Mouse (Mus musculus) kidney, postnatal 14 days (tissue): ENCODE results near the gene Knop1.

Experiments
- DNase-seq: peaks from one replicate; pipeline ENCODE4 v3.0.0; 2022; ENCODE audit warnings: mixed read lengths

Knop1 gene

DNA sequence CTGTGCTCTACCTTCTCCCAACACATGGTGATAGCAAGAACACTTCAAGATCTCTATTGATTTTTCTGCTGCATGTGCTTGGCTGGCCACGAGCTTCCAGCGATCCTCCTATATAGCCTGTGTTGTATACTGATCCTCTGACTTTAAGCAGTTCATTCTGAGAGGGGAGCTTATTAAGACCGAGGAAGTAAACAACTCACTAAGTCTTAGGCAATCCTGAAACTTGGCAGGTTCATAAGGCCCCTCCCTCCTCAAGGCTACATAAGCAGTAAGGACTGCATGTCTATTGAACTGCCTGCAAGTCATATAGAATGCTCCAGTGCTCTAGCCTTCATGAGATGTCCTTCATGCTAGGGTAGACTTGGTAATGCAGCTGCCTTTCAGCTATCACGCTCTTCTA is 9.7 kb downstream of the Knop1 start:
- no peak for DNase-seq

DNA sequence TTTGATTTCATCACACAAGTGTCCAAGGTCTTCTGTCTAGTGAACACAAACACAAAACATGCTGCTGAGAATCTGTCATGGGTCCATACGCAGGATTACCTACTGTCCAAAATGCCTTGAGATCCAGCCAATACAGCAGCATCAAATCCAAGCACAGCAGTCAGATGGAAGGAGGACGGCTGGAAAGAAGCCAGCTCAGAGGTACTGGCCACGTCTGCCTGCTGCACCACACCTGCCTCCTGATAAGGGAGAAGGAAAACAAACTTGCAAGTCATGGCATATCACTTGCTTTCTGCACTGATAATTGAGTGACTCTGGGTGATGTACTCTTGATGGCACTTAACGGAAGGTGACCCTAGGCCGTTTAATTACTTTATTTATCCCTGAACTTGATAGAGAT is 10.9 kb downstream of the Knop1 start:
- DNase-seq, result no peak

DNA sequence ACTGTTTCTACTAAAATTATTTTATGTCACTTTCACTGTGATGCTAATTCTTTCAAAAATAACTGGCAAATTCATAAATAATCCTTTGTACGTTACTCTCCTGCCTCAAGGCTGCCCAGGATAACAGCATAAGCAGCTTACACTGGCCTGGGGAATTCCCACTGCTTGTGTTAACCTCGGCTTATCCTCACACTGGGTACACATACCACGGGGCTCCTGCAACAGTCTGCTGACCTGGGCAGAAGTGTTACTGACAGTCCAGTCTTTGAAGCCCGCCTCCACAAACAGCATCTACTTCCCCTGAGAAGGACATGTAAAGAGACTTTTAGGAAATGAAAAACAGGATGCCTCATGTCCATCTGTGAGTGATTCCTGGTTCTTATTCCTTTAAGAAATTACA is 13.1 kb downstream of the Knop1 start:
- no peak for DNase-seq

DNA sequence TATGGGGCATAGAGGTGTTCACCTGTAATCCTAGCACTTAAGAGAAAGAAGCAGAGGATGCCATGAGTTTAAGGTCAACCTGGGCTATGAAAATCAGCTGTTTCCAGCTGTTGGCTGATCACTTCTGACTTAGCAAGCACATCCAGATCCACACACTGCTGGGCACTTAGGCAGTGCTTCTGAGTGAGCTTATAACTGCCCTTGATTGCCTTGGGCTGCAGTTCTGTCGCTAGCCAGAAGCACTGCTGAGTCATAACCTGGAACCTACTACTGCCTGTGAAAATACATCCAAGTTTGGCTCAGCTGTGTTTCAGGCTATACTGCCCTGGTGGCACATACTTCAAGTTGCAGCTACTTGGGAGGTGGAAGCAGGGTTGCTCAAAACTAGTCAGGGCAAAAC is 14.3 kb downstream of the Knop1 start:
- no peak for DNase-seq

DNA sequence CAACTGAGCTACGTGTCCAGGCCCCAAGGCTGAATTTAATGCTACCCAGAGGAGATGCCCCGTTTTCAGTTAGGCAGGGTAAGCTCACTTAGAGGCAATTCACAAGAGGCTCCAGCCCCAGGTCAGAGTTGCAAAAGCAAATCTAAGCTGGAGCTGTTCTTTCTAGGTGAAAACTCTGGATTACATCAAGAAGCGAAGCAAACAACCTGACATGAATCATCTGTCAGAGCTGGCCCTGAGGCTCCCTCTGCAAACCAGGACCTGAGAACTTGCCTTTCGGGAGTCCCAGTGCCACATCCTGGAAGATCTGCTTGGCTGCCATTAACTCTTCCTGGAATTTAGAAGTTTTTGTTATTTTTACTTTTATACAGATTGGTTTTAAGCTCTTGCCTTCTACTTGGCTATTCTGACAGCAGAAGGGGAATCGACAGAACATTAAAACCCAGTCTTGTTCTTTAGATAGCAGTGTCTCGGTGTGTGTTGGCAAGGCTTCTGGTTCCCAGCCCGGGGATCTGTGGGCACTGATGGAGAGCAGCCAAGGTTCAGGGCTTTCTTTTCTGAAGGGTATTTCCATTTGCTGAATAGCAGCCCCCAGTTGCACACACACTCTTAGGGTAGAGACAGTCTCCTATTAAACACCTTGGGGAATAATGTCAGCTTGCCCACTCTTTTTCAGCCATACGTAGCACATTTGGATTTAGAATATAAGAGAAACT is 14.9 kb downstream of the Knop1 start:
- no peak for DNase-seq

DNA sequence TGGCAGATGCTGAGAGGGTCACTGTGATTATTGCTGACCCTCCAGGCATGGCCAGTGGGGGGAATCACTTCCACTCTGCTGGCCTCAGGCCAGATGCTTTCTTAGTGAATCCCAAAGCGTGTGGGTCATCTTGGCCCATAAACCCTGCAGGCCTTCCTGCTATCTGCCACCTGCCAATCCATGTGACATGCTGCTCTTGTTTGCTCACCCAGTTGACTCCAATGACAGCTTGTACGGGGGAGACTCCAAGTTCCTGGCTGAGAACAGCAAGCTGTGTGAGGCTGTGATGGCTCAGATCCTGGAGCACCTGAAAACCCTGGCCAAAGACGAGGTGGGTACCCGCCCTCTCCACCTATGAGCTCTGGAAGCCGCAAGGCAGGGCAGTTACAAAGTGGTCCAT is 18.2 kb downstream of the Knop1 start:
- DNase-seq, result no peak

DNA sequence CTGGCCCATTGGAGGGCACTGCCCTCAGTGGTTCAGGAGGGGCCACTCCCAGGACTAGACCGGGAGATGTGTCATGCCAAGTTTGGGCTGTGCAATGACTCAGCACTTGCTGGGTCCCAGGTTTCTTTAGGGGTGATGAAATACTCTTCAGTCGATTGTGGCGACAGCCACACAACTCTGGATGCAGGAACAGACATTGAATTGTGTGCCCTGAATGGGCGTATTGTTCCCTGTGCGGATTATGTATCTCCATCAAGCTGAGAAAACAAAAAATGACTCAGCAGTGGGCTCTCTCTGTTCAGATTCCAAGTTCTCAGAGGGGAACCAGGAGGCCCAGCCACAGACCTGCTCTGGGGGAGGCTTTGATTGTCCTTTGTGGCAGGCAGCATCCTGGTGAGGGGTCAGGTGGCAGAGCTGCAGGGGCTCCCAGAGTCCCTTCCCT is 28.1 kb downstream of the Knop1 start:
- no peak for DNase-seq

DNA sequence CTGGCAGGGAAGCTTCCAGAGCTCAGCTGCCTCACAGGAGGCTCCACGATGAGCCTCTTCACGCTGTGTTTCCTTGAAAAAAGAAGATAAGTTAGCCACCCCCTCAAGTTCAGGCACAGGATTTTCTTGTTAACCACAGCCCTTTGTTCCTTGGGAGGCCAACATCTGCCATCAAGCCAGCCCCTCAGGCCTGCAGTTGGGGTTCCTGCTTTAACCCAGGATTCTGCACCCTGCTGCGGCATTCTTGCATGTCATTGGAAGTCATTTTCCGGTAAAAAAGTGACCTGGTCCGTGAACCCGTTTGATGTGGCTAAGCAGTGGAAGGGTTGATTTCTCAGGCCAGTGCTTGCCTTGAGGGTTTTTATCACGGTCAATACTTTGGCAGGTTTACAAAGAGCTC is 31.6 kb downstream of the Knop1 start:
- no peak for DNase-seq

DNA sequence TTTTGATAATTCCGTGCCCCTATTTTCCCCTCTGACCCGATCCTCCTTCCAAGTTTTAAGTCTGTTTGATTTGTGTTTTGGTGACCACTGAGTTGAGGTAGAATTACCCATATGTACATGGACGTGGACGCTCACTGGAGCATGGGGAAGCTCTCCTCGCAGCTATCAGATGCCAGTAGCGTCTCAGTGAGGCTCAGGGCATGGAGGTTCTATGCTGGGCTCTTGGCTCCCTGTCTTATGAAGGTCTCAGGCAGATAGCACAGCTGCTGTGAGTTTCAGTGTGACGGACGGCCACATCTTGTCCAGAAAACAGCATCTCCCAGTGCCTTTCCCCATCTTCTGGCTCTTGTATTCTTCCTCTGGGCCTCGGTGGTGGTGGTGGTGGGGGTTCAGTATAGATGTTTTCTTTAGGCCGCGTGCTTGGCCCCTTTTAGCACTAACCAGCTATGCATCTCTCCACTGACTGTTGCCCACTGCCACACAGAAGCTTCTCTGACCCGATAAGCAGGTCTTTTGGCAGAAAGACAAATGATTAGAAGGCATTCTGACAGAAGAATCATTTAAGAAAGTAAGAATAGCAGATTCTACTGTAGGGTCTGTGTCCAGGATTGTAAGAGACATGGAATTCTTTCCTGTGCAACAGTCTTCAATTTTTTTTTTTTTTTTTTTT is 34.0 kb downstream of the Knop1 start:
- DNase-seq, result no peak

DNA sequence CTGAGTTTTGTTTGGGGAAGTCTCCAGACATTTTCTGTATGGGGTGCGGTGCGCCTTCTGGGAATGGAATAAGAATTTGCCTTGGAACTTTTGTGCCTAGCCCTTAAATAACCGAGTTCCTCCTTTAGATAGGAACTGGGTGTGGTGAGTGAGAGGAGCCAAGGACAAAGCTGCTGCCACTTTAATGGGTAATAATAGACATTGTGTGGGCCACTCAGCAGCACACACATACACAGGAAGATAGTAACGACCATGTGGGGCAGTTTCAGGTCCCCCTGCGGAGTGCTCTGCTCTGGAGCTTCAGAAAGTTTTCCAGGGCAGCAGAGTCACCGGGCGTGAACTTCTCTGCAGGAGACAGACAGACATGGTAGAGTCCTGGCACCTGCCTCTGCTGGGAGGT is 34.7 kb downstream of the Knop1 start:
- peak; percentile 14 for DNase-seq

DNA sequence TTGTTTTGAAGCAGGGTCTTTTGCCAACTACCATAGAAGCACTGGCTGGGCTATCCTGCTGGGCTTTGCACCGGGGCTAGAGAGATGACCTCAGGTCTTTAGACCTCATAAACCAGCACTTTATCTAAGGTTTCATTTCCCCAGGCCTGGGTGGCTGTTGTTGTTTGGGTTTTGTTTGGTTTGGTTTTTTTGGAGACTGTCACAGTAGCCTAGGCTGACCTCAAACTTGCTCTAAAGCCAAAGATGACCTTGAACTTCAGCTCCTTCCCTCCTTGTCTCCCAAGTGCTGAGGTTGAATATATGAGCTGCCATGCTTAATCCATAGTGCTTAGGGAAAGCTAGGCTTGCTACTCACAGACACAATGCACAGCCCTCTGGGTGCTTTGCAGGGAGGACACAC is 36.4 kb downstream of the Knop1 start:
- DNase-seq, result no peak

DNA sequence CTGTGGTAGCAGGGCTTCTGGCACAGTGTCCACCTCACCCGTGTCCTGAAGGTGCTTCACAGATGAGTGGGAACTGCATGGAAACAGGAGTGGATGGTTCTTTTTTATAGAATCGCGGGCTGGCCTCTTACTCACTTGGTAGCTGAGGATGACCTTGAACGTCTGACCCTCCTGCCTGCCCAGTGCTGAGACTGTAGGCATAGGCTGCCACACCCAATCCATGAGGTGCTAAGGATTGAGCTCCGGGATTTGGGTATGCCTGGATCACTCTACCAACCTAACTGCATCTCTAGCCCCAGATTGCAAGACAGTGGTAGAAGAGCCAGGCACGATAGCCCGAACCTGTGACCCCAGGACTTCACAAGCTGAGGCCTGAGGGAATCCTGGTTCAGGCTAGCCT is 38.3 kb downstream of the Knop1 start:
- no peak for DNase-seq

DNA sequence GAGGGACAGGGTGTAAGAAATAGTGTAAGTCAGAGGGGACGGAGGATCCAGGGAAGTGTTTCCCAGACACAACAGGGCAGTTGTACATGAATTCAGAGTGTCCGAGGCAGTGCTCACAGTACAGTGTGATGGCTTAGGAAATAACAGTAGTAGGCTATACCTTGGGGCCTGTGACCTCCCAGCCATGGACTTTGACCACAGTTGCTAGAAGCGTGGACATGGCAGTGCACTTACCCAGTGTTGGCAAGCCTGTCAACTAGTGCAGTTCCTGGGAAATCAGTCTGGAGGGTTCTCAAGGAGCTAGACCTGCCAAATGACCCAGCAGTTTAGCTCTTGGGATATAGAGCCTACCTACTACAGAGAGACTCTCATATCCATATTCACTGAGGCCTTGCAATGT is 39.8 kb downstream of the Knop1 start:
- no peak for DNase-seq

DNA sequence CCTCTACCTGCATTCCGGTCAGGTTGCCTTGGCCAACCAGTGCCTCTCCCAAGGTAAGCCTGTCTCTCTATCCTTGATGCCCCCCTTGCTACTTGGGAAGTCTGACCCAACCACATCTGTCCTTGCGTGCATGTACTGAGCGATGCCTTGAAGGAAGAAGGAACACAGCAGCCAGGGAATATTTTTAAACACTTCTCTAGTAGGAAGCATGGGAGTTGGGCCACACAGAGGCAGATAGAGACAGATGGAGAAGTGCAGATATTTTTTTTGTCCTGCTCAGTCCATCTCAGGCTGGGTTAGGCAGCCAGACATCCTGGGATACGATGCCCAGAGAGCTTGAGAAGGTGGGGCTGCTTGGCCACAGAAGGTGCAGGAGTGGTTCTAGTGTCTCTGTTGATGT is 42.5 kb downstream of the Knop1 start:
- no peak for DNase-seq

DNA sequence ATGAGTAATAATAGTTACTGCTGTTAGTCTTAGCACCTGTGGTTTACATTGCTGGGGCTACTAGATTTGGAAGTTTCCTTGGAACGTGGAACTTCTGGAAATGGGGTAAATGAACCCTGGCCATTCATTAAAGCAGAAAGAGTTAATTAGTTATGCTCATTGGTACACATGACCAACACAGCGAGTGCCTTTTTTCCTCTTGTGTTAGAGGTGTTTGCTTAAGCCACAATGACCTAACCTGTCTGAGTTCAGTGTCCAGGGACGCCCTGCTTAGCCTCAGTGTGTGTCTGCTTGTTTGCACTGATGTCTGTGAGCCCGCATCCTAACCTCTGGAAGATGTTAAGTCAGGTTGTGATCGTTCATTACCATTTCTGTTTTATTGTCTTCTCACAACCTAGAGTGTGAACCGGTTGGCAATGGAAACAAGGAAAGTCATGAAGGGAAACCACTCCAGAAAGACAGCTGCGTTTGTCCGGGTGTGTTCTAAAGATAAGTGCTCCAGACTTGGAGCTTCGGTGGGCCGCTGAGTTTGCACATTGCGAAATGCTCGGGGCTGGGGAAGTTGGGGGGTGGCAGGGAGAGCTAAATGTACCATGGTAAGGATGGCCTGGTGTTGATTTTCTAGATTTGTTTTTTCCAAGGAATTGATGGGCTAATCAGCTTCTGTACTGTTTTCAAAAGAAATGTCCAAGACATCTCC is 44.5 kb downstream of the Knop1 start:
- DNase-seq, result no peak

DNA sequence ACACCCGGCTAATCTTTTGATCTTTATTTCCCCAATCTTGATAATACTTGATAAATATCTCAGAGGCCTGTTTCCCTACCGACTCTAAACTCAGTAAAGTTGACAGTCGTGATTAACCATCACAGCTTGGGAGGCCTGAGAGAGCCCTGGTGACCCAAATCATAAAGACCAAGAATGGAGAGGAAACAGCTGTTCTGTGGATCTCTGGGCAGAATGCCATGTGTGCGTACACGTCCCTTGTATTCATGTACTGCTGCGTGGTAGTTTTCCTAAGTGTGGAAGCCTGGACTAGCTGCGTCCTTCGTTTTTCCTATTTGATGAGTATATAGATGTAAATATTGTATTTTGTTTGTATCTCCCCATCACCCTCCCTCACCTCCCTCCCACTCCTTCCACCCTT is 48.2 kb downstream of the Knop1 start:
- DNase-seq, result peak; percentile 81

DNA sequence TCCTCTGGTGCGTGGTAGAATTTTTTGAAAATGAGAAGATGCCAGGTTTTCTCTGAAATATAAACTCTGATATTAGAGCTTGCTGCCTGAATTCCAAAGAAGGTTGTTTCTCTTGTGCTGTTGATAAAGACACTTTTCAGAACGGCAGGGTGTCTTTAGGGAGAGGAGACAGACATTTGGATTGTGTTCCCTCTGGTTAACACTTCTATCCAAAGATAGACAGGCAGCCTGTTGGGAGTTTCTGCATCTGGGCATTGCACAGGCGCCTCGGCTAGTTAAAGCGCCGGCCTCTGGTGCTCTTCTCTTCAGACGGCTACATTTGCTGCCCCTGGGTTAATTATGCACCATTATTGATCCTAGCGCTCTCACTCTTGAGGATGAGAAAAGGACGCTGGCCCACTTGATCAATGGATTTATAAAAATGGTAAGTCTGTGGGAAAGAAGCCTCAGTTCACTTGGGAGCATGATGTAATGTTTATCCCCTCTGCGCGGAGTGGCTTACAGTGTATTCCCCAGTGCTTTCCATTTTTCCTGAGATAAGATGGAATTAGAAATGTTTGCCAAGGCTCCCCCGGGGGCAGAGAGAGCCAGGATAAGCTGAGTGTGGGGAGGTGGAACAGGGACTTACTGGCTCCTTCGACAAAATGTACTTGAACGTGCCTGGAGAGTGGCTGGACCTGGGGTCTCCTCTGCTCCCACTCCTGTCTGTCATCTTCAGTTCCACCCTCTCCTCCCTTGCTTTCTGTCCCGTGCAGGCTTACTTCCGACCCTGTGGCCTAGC is 49.2 kb downstream of the Knop1 start:
- no peak for DNase-seq

DNA sequence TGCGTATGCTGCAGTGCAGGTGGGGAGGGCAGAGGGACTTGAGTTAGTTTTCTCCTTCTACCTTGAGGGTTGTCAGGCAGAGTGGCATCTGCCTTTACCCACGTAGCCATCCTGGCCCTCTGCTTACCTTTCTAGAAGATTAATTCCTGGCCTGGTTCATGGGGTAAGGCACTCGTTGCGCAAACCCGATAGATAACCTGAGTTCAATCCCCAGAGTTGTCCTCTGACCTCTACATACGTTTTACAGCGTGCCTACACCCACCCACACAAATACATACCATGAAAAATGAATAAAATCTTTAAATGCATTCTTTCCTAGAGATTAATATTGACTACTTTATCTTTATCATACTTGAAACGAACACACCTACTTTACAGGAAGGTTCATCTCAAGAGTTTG is 52.6 kb downstream of the Knop1 start:
- DNase-seq, result no peak

DNA sequence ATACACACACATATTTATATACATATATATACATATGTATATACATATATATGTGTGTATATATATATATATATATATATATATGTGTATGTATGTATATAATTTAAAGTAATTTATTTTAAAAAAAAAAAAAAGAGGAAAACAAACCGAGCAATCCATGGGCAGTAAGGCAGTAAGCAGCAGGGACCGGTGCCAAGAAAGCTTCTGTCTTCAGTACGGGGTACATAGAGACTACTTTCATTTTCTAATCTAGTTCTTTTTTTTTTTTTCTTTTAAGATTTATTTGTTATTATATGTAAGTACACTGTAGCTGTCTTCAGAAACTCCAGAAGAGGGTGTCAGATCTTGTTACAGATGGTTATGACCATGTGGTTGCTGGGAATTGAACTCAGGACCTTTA is 54.3 kb downstream of the Knop1 start:
- peak; percentile 37 for DNase-seq

DNA sequence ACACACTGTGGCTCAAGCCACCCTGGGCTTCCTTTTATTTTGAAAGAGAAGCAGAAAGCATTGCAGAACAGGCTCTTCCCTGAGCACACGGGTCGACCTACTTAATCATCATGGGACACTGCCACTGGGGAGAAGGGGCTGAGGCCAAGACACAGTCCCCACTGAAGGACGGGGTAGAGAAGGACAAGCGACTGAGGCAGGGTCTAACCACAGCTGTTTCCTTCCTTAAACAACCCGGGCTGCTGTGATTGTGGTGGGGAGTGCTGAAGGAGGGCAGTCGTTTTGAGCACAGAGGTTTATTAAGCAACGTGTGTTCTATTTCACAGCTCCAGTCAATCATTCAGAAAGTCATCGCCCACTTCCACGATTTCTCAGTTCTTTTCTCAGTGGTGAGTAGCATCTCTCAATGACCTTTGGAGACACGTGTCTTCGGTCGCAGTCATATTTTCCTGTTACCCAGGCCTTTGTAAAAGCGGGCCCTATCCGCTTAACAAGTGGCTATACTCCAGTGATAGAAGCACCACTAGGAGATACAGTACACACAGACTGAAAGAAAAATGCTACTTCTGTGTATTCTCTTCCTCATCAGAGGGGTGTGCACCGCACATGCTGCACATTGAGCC is 55.8 kb downstream of the Knop1 start:
- DNase-seq, result no peak

DNA sequence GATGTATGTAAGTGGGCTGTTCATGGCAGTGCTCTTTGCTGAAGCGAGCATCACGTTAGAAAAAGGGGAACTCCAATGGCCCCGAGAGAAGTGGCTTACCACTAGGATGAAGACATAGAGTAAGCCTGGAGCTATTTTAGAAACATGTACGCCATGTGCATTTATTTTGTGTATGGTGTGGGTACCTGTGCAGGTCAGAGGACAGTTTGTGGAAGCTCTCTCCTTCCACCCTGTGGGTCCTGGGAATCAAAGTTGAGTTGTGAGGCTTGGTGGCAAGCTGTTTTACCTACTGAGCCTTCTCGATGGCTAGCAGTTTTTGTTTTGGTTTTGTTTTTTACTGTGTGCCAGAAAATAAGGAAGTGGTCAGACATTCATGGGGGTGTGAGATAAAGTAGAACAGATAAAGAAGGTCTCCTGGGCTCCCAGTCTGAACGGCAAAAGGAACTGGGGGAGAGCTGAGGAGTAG is 57.9 kb downstream of the Knop1 start:
- no peak for DNase-seq

DNA sequence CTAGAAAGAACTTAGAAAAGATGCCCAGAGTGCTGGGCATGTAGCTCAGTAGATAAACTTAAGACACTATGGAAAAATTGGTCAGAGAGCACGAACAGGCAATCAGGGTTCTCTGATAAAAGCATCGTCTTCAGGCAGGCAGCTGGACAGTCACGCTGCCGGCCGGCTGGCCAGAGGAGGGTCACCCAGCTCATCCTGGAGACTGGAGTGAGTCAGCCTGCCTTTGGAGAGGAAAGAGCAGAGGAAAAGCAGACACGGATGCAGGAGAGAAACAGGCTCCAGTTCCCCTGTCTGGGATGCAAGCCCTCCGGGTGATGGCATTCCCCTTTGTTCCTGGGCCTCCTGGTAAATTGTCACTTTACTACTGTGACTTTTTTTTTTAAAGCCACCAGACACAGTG is 58.5 kb downstream of the Knop1 start:
- no peak for DNase-seq

DNA sequence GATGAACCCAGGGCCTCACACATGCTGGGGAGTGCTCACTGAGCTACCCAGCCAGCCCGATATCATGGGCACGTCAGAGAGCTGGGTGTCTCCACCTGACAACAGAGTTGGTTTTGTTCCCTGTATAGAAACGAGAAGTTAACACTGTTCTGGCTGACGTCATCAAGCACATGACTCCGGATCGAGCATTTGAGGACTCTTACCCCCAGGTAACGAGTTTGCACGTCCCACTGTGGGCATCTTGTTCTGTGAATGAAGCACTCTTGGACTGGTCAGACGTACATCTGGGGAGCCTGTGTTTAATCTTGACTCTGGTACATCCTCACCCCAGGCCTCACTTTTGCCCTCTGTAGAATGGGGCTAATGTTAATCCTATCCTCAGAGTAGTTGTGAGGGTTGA is 59.2 kb downstream of the Knop1 start:
- DNase-seq, result no peak
